Comparison of ENCODE assay signal across 10 mouse cellular contexts in genomic region chr8:106054190-106054811, GRCm38 (mm10). TPM values are rescaled to one million over a fixed set of nuclear protein-coding genes. Genes with fewer than 3 reads are reported as not detected.
A peak's percentile ranks its signal among the peaks of the same experiment; 100 is the strongest.
DNase-seq lines count a peak whose midpoint lies in the region; ATAC-seq and TF ChIP-seq lines count a peak whose summit lies in the region.
"Had no signal": no experiment of that assay in that cellular context is flagged by ENCODE, and none has a peak within 500 bp of the region (broad histone marks: within the 10 kb centered on the region; RNA-seq: fewer than 3 reads in every experiment).

No protein-coding gene starts in this region.

- intact Hi-C loops in left cerebral cortex, adult 2 months (cut with DNase I): no loop called here

- peaks cover 8% of the 10 kb centered on the region for H3K4me1 ChIP-seq in testis, adult 2 months (ENCODE audit: control insufficient read depth, insufficient read depth, low read length)
- 0 out of 2 replicates have a peak, but pooled peaks cover 5% of the 10 kb centered on the region for H3K4me1 ChIP-seq in forebrain, postnatal 0 days (ENCODE audit: insufficient read depth)
- H3K4me1 ChIP-seq in midbrain, embryonic 16.5 days (ENCODE audit: control insufficient read depth, insufficient read depth, low read length): peaks cover 5% of the 10 kb centered on the region; the same call in 1 of the 2 replicates

- H3K27ac ChIP-seq in testis, adult 2 months (ENCODE audit: control insufficient read depth, insufficient read depth, low read depth, low read length): 0 out of 2 replicates have a peak overlapping the region, but pooled peaks have one; percentile 9
- no peak overlapping the region for H3K27ac ChIP-seq in forebrain, postnatal 0 days (ENCODE audit: low read depth, low read length)
- H3K27ac ChIP-seq in midbrain, embryonic 16.5 days (ENCODE audit: low read length): no peak overlapping the region
- no peak overlapping the region for H3K27ac ChIP-seq in left cerebral cortex, adult 2 months
- H3K27ac ChIP-seq: hindbrain, embryonic 15.5 days had no signal

- no peaks in the 10 kb centered on the region for H3K27me3 ChIP-seq in testis, adult 2 months (ENCODE audit: control insufficient read depth, insufficient read depth, low read length)
- no peaks in the 10 kb centered on the region for H3K27me3 ChIP-seq in forebrain, postnatal 0 days (ENCODE audit: insufficient read depth, low read length)
- no peaks in the 10 kb centered on the region for H3K27me3 ChIP-seq in midbrain, embryonic 16.5 days (ENCODE audit: control insufficient read depth, insufficient read depth, low read depth, low read length)
- H3K27me3 ChIP-seq: hindbrain, embryonic 15.5 days had no signal

- TF ChIP-seq POLR2A in testis, adult 2 months (IDR thresholded peaks at IDR 0.05; ENCODE audit: control insufficient read depth, low read depth, low read length): no peak

- no peak for ATAC-seq in forebrain, postnatal 0 days
- ATAC-seq in midbrain, embryonic 16.5 days: no peak

- no peak overlapping the region for H3K9ac ChIP-seq in forebrain, postnatal 0 days
- H3K9ac ChIP-seq in midbrain, embryonic 16.5 days (ENCODE audit: low read depth, low read length): no peak overlapping the region
- H3K9ac ChIP-seq: hindbrain, embryonic 15.5 days had no signal

- no peaks in the 10 kb centered on the region for H3K9me3 ChIP-seq in forebrain, postnatal 0 days (ENCODE audit: low read length)
- no peaks in the 10 kb centered on the region for H3K9me3 ChIP-seq in midbrain, embryonic 16.5 days (replicated peaks; ENCODE audit: control insufficient read depth, low read length, poor library complexity, severe bottlenecking)
- H3K9me3 ChIP-seq: hindbrain, embryonic 15.5 days had no signal

- no peaks in the 10 kb centered on the region; the same call in 1 of the 2 replicates for H3K36me3 ChIP-seq in testis, adult 2 months (ENCODE audit: control insufficient read depth, insufficient read depth, low read length)
- H3K36me3 ChIP-seq in forebrain, postnatal 0 days (ENCODE audit: insufficient read depth): peaks cover 31% of the 10 kb centered on the region
- H3K36me3 ChIP-seq in midbrain, embryonic 16.5 days (ENCODE audit: control insufficient read depth, insufficient read depth, low read length): peaks cover 16% of the 10 kb centered on the region

- DNase-seq in testis, postnatal 10 days (ENCODE audit: low spot score): no peak
- DNase-seq in induced T-regulatory cell, adult 2 months (ENCODE audit: low read depth): peak; percentile 92
- peak; percentile 85 to 96 for DNase-seq in natural killer cell, adult 2 months (ENCODE audit: low spot score in 2 of 2)
- DNase-seq in frontal cortex, adult 2 months (ENCODE audit: extremely low spot score in 1 of 2, low spot score in 1 of 2): no peak
- DNase-seq in forebrain, postnatal 0 days: no peak
- no peak for DNase-seq in left cerebral cortex, adult 2 months (ENCODE audit: extremely low spot score in 1 of 2, low spot score in 2 of 2)

- 81% methylated on average over 6 of the region's 6 CpGs for WGBS in forebrain, postnatal 0 days
- WGBS in midbrain, embryonic 16.5 days: 76% methylated on average over 6 of the region's 6 CpGs

- no peak overlapping the region for H3K4me2 ChIP-seq in forebrain, postnatal 0 days (ENCODE audit: low read depth)
- H3K4me2 ChIP-seq in midbrain, embryonic 16.5 days (ENCODE audit: low read length): no peak overlapping the region
- H3K4me2 ChIP-seq: hindbrain, embryonic 15.5 days had no signal

- no peak for TF ChIP-seq CTCF in testis, adult 2 months (IDR thresholded peaks at IDR 0.05; ENCODE audit: control insufficient read depth, insufficient read depth, insufficient replicate concordance, low read depth, low read length)
- TF ChIP-seq CTCF in forebrain, postnatal 0 days (IDR thresholded peaks at IDR 0.05; ENCODE audit: low read depth): no peak
- TF ChIP-seq CTCF in left cerebral cortex, adult 2 months (IDR thresholded peaks at IDR 0.05): no peak

- no peak overlapping the region for H3K4me3 ChIP-seq in testis, adult 2 months (ENCODE audit: control insufficient read depth, low read depth, low read length)
- H3K4me3 ChIP-seq in forebrain, postnatal 0 days (ENCODE audit: low read depth, low read length): no peak overlapping the region
- H3K4me3 ChIP-seq in midbrain, embryonic 16.5 days (ENCODE audit: low read depth, low read length): no peak overlapping the region
- H3K4me3 ChIP-seq in left cerebral cortex, adult 2 months: no peak overlapping the region
- H3K4me3 ChIP-seq: hindbrain, embryonic 15.5 days had no signal

RNA-seq across cellular contexts. Expression of gene Nfatc3, which starts 4.3 kb away (rescaled TPM):
- polyA plus RNA-seq in testis, adult 2 months (2012; rRNA removed): 9.0 and 11.9 TPM in 2 replicates
- 7.7 TPM in 2 replicates for polyA plus RNA-seq in frontal cortex, adult 2 months (2012; rRNA removed)
- 11.4 and 16.0 TPM in 2 replicates for total RNA-seq in forebrain, postnatal 0 days (2014; rRNA removed)
- polyA plus RNA-seq in forebrain, postnatal 0 days (2015; fragmentation: Nextera tagmentation; extraction: Ambion mirVana): 0.93 and 1.9 TPM in 2 replicates
- 2.1 and 3.2 TPM in 2 replicates for polyA plus RNA-seq in midbrain, embryonic 16.5 days (2015; fragmentation: Nextera tagmentation; extraction: Ambion mirVana)
- 10 to 100 TPM; 12.1 to 13.4 TPM for total RNA-seq in left cerebral cortex, adult 2 months (2021)

RNA-seq across cellular contexts. Expression of gene Ddx28, which starts 42.6 kb away (rescaled TPM):
- polyA plus RNA-seq in testis, adult 2 months (2012; rRNA removed): 4.4 and 4.9 TPM in 2 replicates
- polyA plus RNA-seq in frontal cortex, adult 2 months (2012; rRNA removed): 9.6 and 11.4 TPM in 2 replicates
- total RNA-seq in forebrain, postnatal 0 days (2014; rRNA removed): 31.5 and 33.8 TPM in 2 replicates
- polyA plus RNA-seq in forebrain, postnatal 0 days (2015; fragmentation: Nextera tagmentation; extraction: Ambion mirVana): 23.7 and 25.3 TPM in 2 replicates
- 20.3 and 21.5 TPM in 2 replicates for polyA plus RNA-seq in midbrain, embryonic 16.5 days (2015; fragmentation: Nextera tagmentation; extraction: Ambion mirVana)
- total RNA-seq in left cerebral cortex, adult 2 months (2021): 10 to 100 TPM; 14.1 to 14.9 TPM

RNA-seq across cellular contexts. Expression of gene Dpep2nb, which starts 48.5 kb away (rescaled TPM):
- polyA plus RNA-seq in testis, adult 2 months (2012; rRNA removed): 3.0 and 4.1 TPM in 2 replicates
- polyA plus RNA-seq in frontal cortex, adult 2 months (2012; rRNA removed): not detected in 2 replicates
- total RNA-seq in forebrain, postnatal 0 days (2014; rRNA removed): not detected in 2 replicates
- not detected in 2 replicates for polyA plus RNA-seq in forebrain, postnatal 0 days (2015; fragmentation: Nextera tagmentation; extraction: Ambion mirVana)
- 0.25 TPM in 1 of 2 replicates, not detected in the other for polyA plus RNA-seq in midbrain, embryonic 16.5 days (2015; fragmentation: Nextera tagmentation; extraction: Ambion mirVana)
- total RNA-seq in left cerebral cortex, adult 2 months (2021): not detected
- polyA plus RNA-seq: brain, embryonic 14.5 days; hindbrain, embryonic 15.5 days had no signal

Comparison
In these comparisons a context has a peak if more than half of its experiments do, and no peak if none do; other contexts are left out.
1. DNase-seq: peak in induced T-regulatory cell, adult 2 months (single experiment) and natural killer cell, adult 2 months (2 of 2); none in testis, postnatal 10 days (single experiment), frontal cortex, adult 2 months (0 of 2), forebrain, postnatal 0 days (single experiment) and left cerebral cortex, adult 2 months (0 of 2).